Mouse (Mus musculus): ENCODE results near the gene Mtfp1.
"Not testable (repeated sequence)": the region's sequence is repeated elsewhere in the genome, so short reads cannot be mapped to it uniquely, and the experiment has no call there.

The Mtfp1 gene

GRCm38 (mm10) chr11:4114541-4114940 lies 19.3 kb upstream of the Mtfp1 start:
- DNase-seq (ENCODE audit: low spot score): not testable (repeated sequence)

GRCm38 (mm10) chr11:4113970-4114369 lies 18.7 kb upstream of the Mtfp1 start:
- DNase-seq (ENCODE audit: low spot score): no peak

- DNase-seq (ENCODE audit: low spot score): no peak
Measured at GRCm38 (mm10) chr11:4113496-4113895, 18.3 kb upstream of the Mtfp1 start.

- no peak for DNase-seq (ENCODE audit: low spot score)
Measured at GRCm38 (mm10) chr11:4112861-4113260, 17.6 kb upstream of the Mtfp1 start.

GRCm38 (mm10) chr11:4112033-4112432 lies 16.8 kb upstream of the Mtfp1 start:
- no peak for DNase-seq (ENCODE audit: low spot score)

- no peak for DNase-seq (ENCODE audit: low spot score)
Measured at GRCm38 (mm10) chr11:4108691-4109090, 13.4 kb upstream of the Mtfp1 start.

- DNase-seq (ENCODE audit: low spot score): not testable (repeated sequence)
Measured at GRCm38 (mm10) chr11:4107901-4108300, 12.7 kb upstream of the Mtfp1 start.

GRCm38 (mm10) chr11:4105444-4105843 lies 10.2 kb upstream of the Mtfp1 start:
- DNase-seq (ENCODE audit: low spot score): no peak

GRCm38 (mm10) chr11:4104989-4105388 lies 9.7 kb upstream of the Mtfp1 start:
- no peak for DNase-seq (ENCODE audit: low spot score)

GRCm38 (mm10) chr11:4103522-4103921 lies 8.3 kb upstream of the Mtfp1 start:
- no peak for DNase-seq (ENCODE audit: low spot score)

GRCm38 (mm10) chr11:4101851-4102250 lies 6.6 kb upstream of the Mtfp1 start:
- DNase-seq (ENCODE audit: low spot score): no peak

GRCm38 (mm10) chr11:4099447-4099846 lies 4.2 kb upstream of the Mtfp1 start:
- no peak for DNase-seq (ENCODE audit: low spot score)

- DNase-seq (ENCODE audit: low spot score): no peak
Measured at GRCm38 (mm10) chr11:4098816-4099215, 3.6 kb upstream of the Mtfp1 start.

- DNase-seq (ENCODE audit: low spot score): no peak
Measured at GRCm38 (mm10) chr11:4098120-4098519, 2.9 kb upstream of the Mtfp1 start.

GRCm38 (mm10) chr11:4097091-4097621 lies 1.9 kb upstream of the Mtfp1 start:
- DNase-seq (ENCODE audit: low spot score): peak; percentile 11

GRCm38 (mm10) chr11:4096054-4096984 lies 1.1 kb upstream of the Mtfp1 start:
- DNase-seq (ENCODE audit: low spot score): peak; percentile 99

GRCm38 (mm10) chr11:4094378-4095170 lies 671 bp downstream of the Mtfp1 start:
- DNase-seq (ENCODE audit: low spot score): peak; percentile 69

GRCm38 (mm10) chr11:4093459-4094377 lies 1.5 kb downstream of the Mtfp1 start:
- no peak for DNase-seq (ENCODE audit: low spot score)

GRCm38 (mm10) chr11:4087267-4087666 lies 8.0 kb downstream of the Mtfp1 start:
- no peak for DNase-seq (ENCODE audit: low spot score)

- no peak for DNase-seq (ENCODE audit: low spot score)
Measured at GRCm38 (mm10) chr11:4086246-4086645, 9.0 kb downstream of the Mtfp1 start.

- DNase-seq (ENCODE audit: low spot score): peak; percentile 53
Measured at GRCm38 (mm10) chr11:4083316-4084078, 11.7 kb downstream of the Mtfp1 start.
